Mouse (Mus musculus) left cerebral cortex, postnatal 10 days (tissue): ENCODE measurements around the gene Six4. TPM values are rescaled to one million over a fixed set of nuclear protein-coding genes. Genes with fewer than 3 reads are reported as not detected.
"Not testable (repeated sequence)": the region's sequence is repeated elsewhere in the genome, so short reads cannot be mapped to it uniquely, and the experiment has no call there.

ENCODE experiments used
- DNase-seq, 2 experiments: peaks; one replicate each; pipeline ENCODE4 v3.0.0; 2021 to 2022; ENCODE audit warnings: low spot score in 2 of 2, mixed read lengths in 1 of 2; ENCODE audit errors: extremely low spot score in 1 of 2
- intact Hi-C: fragments of 180-260 bp; cut with DNase I; formaldehyde crosslinking; loops from one replicate; pipeline ENCODE4 v1.15.1; 2025
- total RNA-seq, 2 experiments: library from RNA; stranded (reverse); gene quantifications; 2 replicates each; pipeline ENCODE4 v1.2.3; 2021

The Six4 gene
- total RNA-seq, 2 experiments from 2014 or later, result 0.26 TPM

DNA sequence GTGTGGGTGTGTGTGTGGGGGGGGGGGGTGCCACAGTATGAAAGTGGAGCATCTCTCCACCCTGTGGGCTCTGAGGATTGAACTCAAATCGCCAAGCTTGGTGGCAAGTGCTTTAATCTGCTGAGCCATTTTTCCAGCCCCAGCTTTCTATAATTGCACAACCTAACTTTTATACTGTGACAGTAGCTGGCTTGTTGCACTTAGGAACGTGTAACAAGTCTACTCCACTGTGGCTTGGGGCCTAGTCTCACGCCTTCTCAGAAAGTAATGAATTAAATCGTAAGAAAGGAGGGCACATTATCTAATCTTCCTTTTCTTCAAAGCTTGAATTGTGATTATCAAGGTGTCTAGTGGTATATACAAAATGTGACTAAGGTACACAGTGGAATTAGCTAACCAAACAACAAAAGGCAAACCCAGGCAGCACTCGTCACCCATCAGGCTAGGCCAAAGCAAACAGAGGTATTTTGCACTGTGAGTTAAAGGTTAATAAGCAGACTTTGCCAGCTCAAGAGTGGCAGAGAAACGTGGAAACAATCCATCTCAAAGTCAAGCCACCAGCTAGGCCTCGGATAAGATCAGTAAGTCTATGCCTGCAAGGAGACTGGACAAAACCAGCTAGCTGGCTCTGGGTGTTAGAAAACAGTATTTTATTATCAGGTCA, 22.5 kb downstream of the Six4 start:
- intact Hi-C loops, result no loop called here
- no peak for DNase-seq

GRCm38 (mm10) chr12:73088911-73089310, 24.3 kb downstream of the Six4 start:
- intact Hi-C loops, result no loop called here
- no peak for DNase-seq

DNA sequence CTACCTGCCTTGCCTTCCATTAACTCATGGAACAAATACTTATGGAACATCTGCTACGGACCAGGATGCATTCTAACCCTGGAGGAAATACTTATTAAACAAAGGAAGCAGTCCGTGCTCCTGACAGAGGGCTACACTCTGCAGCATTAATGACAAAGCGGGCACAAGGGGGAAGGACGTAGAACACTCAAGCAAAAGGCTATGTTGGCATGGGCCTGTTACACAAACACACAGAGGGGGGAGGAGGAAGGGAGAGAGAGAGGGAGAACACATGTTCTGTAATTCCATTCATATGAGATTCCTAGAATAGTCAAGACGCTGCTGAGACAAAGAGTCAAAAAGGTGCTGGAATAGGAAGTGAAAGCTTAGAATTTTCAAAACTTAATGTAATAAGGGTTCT, 24.8 kb downstream of the Six4 start:
- intact Hi-C loops, result no loop called here

DNA sequence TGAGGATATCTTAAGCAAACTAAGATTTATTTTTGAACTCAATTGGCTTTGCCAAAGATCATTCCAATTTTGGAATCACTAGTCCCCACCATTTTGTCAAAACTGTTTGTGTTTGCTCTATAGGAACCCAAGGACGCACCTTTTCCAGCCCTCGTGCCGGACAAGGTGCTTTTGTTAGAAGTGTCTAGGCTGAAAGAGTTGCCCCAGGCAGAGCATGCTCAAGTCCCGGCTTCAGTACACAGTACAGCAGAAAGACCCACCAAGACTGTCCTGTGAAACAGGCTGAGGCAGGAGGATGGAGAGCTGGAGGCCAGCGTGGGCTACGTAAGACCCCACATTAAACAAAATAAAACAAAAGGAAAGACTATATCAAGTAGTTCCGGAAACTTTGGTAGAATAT, 26.2 kb downstream of the Six4 start:
- DNase-seq, result no peak
- intact Hi-C loops, result no loop called here

More for the DNA sequence above, 24.8 kb downstream of the Six4 start:
- DNase-seq, result no peak

- DNase-seq, result no peak
- intact Hi-C loops, result no loop called here
Observed at GRCm38 (mm10) chr12:73085739-73086630, 27.3 kb downstream of the Six4 start.

DNA sequence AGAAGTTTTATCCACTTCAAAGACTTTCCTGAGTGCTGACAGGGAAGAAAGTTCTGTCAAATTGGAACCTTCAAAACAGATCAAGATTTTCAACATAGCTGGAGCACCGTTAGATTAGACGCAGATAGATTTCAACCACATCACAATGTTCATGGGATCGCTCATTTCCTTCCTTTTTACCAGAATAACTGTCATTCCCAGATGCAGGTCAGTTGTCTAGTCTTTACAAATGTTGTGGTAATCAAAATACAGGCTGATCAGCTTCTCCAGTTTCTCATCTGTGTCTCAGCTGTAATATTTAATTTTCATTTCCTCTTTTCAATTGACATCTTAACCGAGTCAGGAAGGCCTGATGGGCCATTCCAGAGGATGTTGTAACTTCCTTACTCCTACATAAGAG, 29.5 kb downstream of the Six4 start:
- intact Hi-C loops, result no loop called here
- no peak for DNase-seq

GRCm38 (mm10) chr12:73081828-73082227, 31.4 kb downstream of the Six4 start:
- intact Hi-C loops, DNase-seq: not testable (repeated sequence)

DNA sequence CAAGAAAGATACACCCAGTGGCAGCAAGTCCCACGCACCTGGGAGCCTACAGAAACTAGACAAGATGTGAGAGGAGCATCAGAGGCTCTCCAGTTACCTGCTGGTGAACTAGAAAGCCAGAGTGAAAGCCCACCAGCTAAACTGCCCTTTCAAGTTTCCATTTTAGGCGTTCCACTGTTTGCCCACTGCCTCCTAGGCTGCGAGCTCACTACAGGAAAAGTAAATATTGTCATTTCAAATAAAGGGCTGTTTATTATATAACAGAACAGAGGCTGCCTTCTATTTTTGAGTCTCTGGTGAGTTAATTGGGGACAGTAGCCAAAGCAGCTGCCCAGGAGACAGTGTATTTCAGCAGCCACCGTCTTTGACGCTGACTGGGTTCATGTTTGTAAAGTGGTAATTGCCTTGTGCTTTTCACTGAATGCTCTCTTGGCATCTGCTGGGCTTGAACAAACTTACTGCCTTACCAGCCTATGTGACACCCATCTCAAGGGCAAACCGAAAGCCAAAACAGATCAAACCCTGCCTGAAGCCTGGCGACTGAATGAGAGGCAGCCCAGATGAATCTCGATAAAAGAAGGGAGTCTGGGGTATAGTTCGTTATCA, 52.3 kb downstream of the Six4 start:
- intact Hi-C loops, result no loop called here
- DNase-seq, result no peak

DNA sequence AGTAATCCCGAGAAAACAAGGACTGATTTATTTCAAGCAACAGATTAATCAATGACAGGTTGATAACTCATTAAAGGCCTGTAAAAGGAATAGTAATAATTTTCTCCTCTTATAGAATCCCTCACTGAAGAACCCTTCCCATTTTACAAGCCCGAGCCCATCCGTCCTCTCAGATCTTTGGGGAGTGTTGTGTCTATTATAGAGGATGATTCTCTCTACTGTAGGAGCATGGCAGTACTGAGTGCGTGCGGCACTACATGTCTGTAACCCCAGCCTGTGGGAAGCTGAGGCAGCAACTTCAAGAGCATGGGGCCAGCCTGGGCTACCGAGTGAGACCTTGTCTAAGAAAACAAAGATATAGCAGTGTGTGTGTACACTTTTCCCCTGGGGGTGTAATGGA, 55.8 kb downstream of the Six4 start:
- DNase-seq, result no peak
- intact Hi-C loops, result no loop called here

- intact Hi-C loops, result no loop called here
- no peak for DNase-seq
Observed at GRCm38 (mm10) chr12:73055451-73055850, 57.8 kb downstream of the Six4 start.

DNA sequence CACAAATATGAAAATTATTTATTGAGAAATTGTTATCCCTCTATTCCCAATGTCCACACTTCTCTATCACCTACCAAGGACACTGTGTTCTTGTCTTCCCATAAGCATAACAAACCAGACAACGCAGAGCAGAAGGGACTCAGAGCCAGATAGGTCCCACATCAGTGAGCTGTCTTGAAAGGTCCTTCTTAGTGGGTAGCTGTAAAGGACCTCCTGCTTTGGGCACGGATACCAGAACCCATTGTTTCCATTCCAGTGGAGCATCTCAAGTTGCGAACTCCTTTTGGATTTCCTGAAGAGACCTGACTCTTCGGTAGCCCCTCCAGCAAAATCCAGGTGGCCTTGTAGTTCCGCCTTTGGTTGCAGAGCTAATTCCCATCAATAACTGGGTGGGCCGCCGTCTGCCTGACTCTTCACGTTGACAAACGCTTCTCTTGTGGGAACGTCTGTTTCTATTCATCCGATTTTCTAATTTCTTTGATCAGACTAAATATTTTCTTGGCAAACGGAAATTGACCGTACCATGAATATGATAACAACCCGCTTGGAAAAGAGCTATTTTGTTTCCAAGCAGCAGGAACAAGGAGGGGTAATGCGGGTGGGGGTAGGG, 58.6 kb downstream of the Six4 start:
- DNase-seq, result no peak
- intact Hi-C loops, result no loop called here

- peak in 1 of 2 experiments; percentile 87 for DNase-seq
- intact Hi-C loops, result no loop called here
Observed at GRCm38 (mm10) chr12:73053668-73054241, 59.5 kb downstream of the Six4 start, which contains the start of gene Six1. TSS of gene Six1 (minus strand) at chr12:73053887.

- intact Hi-C loops, result no loop called here
- DNase-seq, result no peak
Observed at GRCm38 (mm10) chr12:73052651-73053591, 60.3 kb downstream of the Six4 start.

DNA sequence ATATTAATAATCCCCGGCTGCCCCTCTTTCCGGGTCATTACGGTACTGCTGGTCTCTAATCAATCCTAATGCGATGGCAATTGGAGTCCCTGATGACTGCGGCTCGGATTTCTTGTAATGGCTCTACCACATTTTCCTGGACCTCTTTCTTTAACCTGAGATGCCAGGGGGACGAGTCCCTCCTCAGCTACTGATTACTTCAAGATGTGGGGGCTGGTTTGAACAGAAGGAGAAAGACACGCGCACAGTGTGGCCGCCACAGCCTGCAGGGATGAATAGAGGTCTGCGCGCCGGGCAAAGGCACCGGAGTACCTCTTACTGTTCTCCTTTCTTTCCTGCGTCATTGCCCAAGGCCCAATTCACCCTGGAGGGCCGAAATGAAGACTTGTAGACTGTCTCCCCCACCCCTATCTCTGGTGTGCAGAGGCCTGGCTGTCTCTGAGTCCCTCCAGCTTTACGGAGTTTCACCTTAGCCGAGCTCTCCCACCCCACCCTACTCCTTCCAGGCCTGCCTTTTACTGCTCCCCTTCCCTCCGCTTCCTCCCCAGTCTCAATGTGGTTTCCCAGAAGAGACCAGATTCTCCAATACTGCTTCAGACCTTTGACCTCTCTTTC, 61.1 kb downstream of the Six4 start:
- no peak for DNase-seq
- intact Hi-C loops, result no loop called here

DNA sequence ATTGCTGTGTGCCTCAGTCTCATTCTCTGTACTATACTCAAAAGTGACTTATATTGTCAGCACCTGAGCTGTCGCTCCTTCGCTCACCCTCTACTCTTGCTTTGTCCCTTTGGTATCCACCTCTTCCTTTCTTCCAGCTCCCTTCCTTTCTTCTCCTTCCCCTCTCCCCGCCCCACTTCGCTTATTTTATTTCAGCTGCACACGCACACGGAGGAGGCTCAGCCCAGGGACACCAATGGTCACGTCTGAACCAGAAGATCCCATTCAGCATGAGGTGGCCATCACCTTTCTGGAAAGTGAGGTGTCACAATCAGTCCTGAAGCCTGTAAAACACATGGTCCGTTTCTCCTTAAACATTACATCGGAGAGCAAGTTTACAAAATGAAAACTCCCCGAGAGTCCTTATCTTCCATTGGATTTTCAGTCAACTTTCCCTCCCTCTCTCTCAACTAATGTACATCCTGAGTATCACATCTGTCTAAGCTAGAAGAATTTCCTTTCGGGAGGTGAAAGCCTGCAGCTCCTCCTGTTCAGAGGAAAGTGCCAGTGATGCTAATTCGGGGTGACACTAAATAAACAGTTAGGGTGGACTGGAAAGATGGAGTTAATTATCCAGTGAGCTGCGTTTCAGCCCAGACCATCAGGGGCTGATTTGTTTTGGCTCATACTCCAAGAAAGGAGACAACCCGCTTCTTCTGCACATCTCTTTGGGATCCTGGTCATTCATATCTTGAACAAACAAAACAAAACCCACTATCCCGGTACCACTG, 62.3 kb downstream of the Six4 start:
- DNase-seq, result no peak
- intact Hi-C loops, result no loop called here

DNA sequence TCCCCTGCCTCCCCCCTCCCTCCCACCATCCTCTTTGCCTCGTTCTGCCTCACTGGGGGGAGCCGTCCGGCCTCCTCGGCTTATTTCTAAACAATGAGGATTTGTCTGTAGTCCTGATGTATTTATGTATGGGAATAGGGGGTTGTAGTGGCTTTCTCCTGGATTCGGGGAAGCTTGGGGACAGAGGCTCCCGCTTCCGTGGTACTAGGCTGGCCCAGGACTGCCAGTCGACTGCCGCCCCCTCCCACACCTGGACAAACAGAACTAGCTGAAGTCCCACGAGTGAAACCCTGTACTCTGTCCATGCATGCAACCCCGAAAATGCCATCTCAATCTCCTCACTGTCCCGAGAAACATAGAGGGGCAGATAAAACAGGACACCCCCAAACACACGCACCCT, 63.0 kb downstream of the Six4 start:
- intact Hi-C loops, result no loop called here
- DNase-seq, result no peak
